Mouse (Mus musculus) hindbrain, embryonic 10.5 days (tissue): ENCODE results near the gene Gpsm2. TPM values are rescaled to one million over a fixed set of nuclear protein-coding genes. Genes with fewer than 3 reads are reported as not detected.
A peak's percentile ranks its signal among the peaks of the same experiment; 100 is the strongest.

ENCODE experiments used
- DNase-seq: peaks from one replicate; pipeline ENCODE4 v3.0.0-alpha.2; 2017; ENCODE audit warnings: low spot score
- H3K27ac ChIP-seq: fragments of 300-500 bp; sonication (generic); 2 replicates; pipeline ENCODE4 v1.5.1; 2016; ENCODE audit warnings: mild to moderate bottlenecking, moderate library complexity
- H3K27me3 ChIP-seq: fragments of 300-500 bp; sonication (generic); 2 replicates; pipeline ENCODE4 v1.6.1; 2016; ENCODE audit warnings: mild to moderate bottlenecking; ENCODE audit not compliant: poor library complexity, insufficient read depth, severe bottlenecking
- H3K36me3 ChIP-seq: fragments of 300-500 bp; sonication (generic); 2 replicates; pipeline ENCODE4 v1.6.1; 2016; ENCODE audit warnings: mild to moderate bottlenecking, moderate library complexity
- H3K4me1 ChIP-seq: fragments of 300-500 bp; sonication (generic); replicated peaks from 2 replicates; pipeline ENCODE4 v1.6.1; 2016; ENCODE audit warnings: mild to moderate bottlenecking
- H3K4me3 ChIP-seq: fragments of 300-500 bp; sonication (generic); 2 replicates; pipeline ENCODE4 v1.5.1; 2016; ENCODE audit warnings: mild to moderate bottlenecking, moderate library complexity
- H3K9me3 ChIP-seq: fragments of 300-500 bp; sonication (generic); 2 replicates; pipeline ENCODE4 v1.6.1; 2016; ENCODE audit warnings: mild to moderate bottlenecking, moderate library complexity
- WGBS: fragments of 180-500 bp; shearing (Covaris S2); methylation state at CpG from one replicate; pipeline ENCODE4 v1.1.7; 2016; 5-methylcytosine and 5-hydroxymethylcytosine counted together
- polyA plus RNA-seq: library from polyadenylated mRNA; unstranded; fragments of >200 nt; fragmentation: Nextera tagmentation; extraction: Ambion mirVana; gene quantifications from 2 replicates; pipeline ENCODE4 v1.2.1, GENCODE M21; 2016

The Gpsm2 gene
- polyA plus RNA-seq: 87.7 and 88.5 TPM in 2 replicates

- H3K27me3 ChIP-seq: no peaks in the 10 kb centered on the region
- H3K9me3 ChIP-seq: peaks cover 6% of the 10 kb centered on the region; the same call in 1 of the 2 replicates
- peaks cover 35% of the 10 kb centered on the region for H3K4me1 ChIP-seq
- 0 out of 2 replicates have a peak, but pooled peaks cover 10% of the 10 kb centered on the region for H3K36me3 ChIP-seq
- peak within 1 kb of the TSS; percentile 87 for H3K4me3 ChIP-seq
- peak within 1 kb of the TSS; percentile 98 for H3K27ac ChIP-seq
- WGBS: 2% methylated on average over 53 of the region's 53 CpGs
- peak; percentile 99 for DNase-seq
These were observed at the start of gene Gpsm2 for GRCm38 (mm10) chr3:108722036-108722872. Gpsm2 (minus strand) TSS chr3:108722309.

- H3K36me3 ChIP-seq: no peaks in the 10 kb centered on the region
- H3K4me3 ChIP-seq: no peak overlapping the region
- peaks cover 5% of the 10 kb centered on the region; the same call in 1 of the 2 replicates for H3K4me1 ChIP-seq
- no peaks in the 10 kb centered on the region for H3K27me3 ChIP-seq
- WGBS: 56% methylated on average over 6 of the region's 6 CpGs
- DNase-seq: peak; percentile 63
- H3K9me3 ChIP-seq: no peaks in the 10 kb centered on the region
- H3K27ac ChIP-seq: no peak overlapping the region
These were observed 48.7 kb upstream of the Gpsm2 start for GRCm38 (mm10) chr3:108770725-108771368.

- no peak for DNase-seq
- H3K36me3 ChIP-seq: no peaks in the 10 kb centered on the region
- H3K27me3 ChIP-seq: no peaks in the 10 kb centered on the region
- no peak overlapping the region for H3K27ac ChIP-seq
- no peak overlapping the region for H3K4me3 ChIP-seq
- WGBS: 79% methylated on average over 6 of the region's 6 CpGs
- peaks cover 12% of the 10 kb centered on the region for H3K4me1 ChIP-seq
- H3K9me3 ChIP-seq: no peaks in the 10 kb centered on the region
These were observed 47.4 kb upstream of the Gpsm2 start for GRCm38 (mm10) chr3:108769547-108769946.

- WGBS: 88% methylated on average over 10 of the region's 10 CpGs
- Histone ChIP-seq H3K27me3 (no peaks in the 10 kb centered on the region), H3K4me3 (no peak overlapping the region), H3K9me3 (no peaks in the 10 kb centered on the region), H3K27ac (no peak overlapping the region), H3K4me1 (peaks cover 12% of the 10 kb centered on the region), H3K36me3 (no peaks in the 10 kb centered on the region)
- no peak for DNase-seq
These were observed 45.3 kb upstream of the Gpsm2 start for GRCm38 (mm10) chr3:108767416-108767815.

- peaks cover 12% of the 10 kb centered on the region for H3K4me1 ChIP-seq
- H3K4me3 ChIP-seq: no peak overlapping the region
- WGBS: 78% methylated on average over 7 of the region's 7 CpGs
- H3K36me3 ChIP-seq: no peaks in the 10 kb centered on the region
- no peak overlapping the region for H3K27ac ChIP-seq
- no peaks in the 10 kb centered on the region for H3K9me3 ChIP-seq
- DNase-seq: no peak
- no peaks in the 10 kb centered on the region for H3K27me3 ChIP-seq
These were observed 44.8 kb upstream of the Gpsm2 start for GRCm38 (mm10) chr3:108766943-108767342.

- WGBS: 89% methylated on average over 7 of the region's 7 CpGs
- H3K27me3 ChIP-seq: no peaks in the 10 kb centered on the region
- no peak overlapping the region for H3K4me3 ChIP-seq
- H3K36me3 ChIP-seq: no peaks in the 10 kb centered on the region
- H3K4me1 ChIP-seq: peaks cover 8% of the 10 kb centered on the region
- no peaks in the 10 kb centered on the region for H3K9me3 ChIP-seq
- no peak for DNase-seq
- no peak overlapping the region for H3K27ac ChIP-seq
These were observed 43.4 kb upstream of the Gpsm2 start for GRCm38 (mm10) chr3:108765476-108765875.

GRCm38 (mm10) chr3:108764976-108765375 is 42.9 kb upstream of the Gpsm2 start:
- 63% methylated on average over 7 of the region's 7 CpGs for WGBS
- Histone ChIP-seq H3K4me1 (peaks cover 8% of the 10 kb centered on the region), H3K36me3 (no peaks in the 10 kb centered on the region), H3K27ac (no peak overlapping the region), H3K4me3 (no peak overlapping the region), H3K27me3 (no peaks in the 10 kb centered on the region), H3K9me3 (no peaks in the 10 kb centered on the region)
- no peak for DNase-seq

- H3K27me3 ChIP-seq: no peaks in the 10 kb centered on the region
- no peak overlapping the region for H3K4me3 ChIP-seq
- H3K9me3 ChIP-seq: no peaks in the 10 kb centered on the region
- peaks cover 8% of the 10 kb centered on the region for H3K4me1 ChIP-seq
- WGBS: 80% methylated on average over 2 of the region's 2 CpGs
- no peaks in the 10 kb centered on the region for H3K36me3 ChIP-seq
- no peak for DNase-seq
- H3K27ac ChIP-seq: no peak overlapping the region
These were observed 41.6 kb upstream of the Gpsm2 start for GRCm38 (mm10) chr3:108763691-108764090.

- no peak overlapping the region for H3K4me3 ChIP-seq
- DNase-seq: no peak
- no peaks in the 10 kb centered on the region for H3K36me3 ChIP-seq
These were observed 40.5 kb upstream of the Gpsm2 start for GRCm38 (mm10) chr3:108762597-108763111.

GRCm38 (mm10) chr3:108759566-108760420 is 37.7 kb upstream of the Gpsm2 start:
- H3K36me3 ChIP-seq: no peaks in the 10 kb centered on the region
- DNase-seq: no peak
- H3K4me1 ChIP-seq: peaks cover under 1% of the 10 kb centered on the region; the same call in 1 of the 2 replicates
- H3K27me3 ChIP-seq: no peaks in the 10 kb centered on the region
- H3K9me3 ChIP-seq: no peaks in the 10 kb centered on the region
- no peak overlapping the region for H3K4me3 ChIP-seq
- H3K27ac ChIP-seq: no peak overlapping the region
- 89% methylated on average over 11 of the region's 11 CpGs for WGBS

More at GRCm38 (mm10) chr3:108762597-108763111, 40.5 kb upstream of the Gpsm2 start:
- 90% methylated on average over 7 of the region's 7 CpGs for WGBS
- H3K9me3 ChIP-seq: no peaks in the 10 kb centered on the region
- peaks cover 8% of the 10 kb centered on the region for H3K4me1 ChIP-seq
- H3K27ac ChIP-seq: no peak overlapping the region
- no peaks in the 10 kb centered on the region for H3K27me3 ChIP-seq

- H3K4me1 ChIP-seq: no peaks in the 10 kb centered on the region
- no peaks in the 10 kb centered on the region for H3K36me3 ChIP-seq
These were observed 35.5 kb upstream of the Gpsm2 start for GRCm38 (mm10) chr3:108757570-108757969.

GRCm38 (mm10) chr3:108756131-108756530 is 34.0 kb upstream of the Gpsm2 start:
- Histone ChIP-seq H3K4me3 (no peak overlapping the region), H3K4me1 (no peaks in the 10 kb centered on the region), H3K36me3 (no peaks in the 10 kb centered on the region), H3K27me3 (no peaks in the 10 kb centered on the region), H3K9me3 (no peaks in the 10 kb centered on the region), H3K27ac (no peak overlapping the region)
- WGBS: 75% methylated on average over 1 of the region's 1 CpGs
- DNase-seq: no peak

More at GRCm38 (mm10) chr3:108757570-108757969, 35.5 kb upstream of the Gpsm2 start:
- Histone ChIP-seq H3K4me3 (no peak overlapping the region), H3K27me3 (no peaks in the 10 kb centered on the region), H3K27ac (no peak overlapping the region), H3K9me3 (no peaks in the 10 kb centered on the region)
- DNase-seq: no peak
- 86% methylated on average over 9 of the region's 9 CpGs for WGBS
